Mouse (Mus musculus): ENCODE results near the gene Dync1li2. TPM values are rescaled to one million over a fixed set of nuclear protein-coding genes. Genes with fewer than 3 reads are reported as not detected.
A peak's percentile ranks its signal among the peaks of the same experiment; 100 is the strongest.

Gene Dync1li2
- total RNA-seq, 2 experiments from 2014 or later, result 25.5 to 53.1 TPM

GRCm38 (mm10) chr8:104422313-104422712 lies 20.5 kb downstream of the Dync1li2 start:
- ATAC-seq (replicated peaks; ENCODE audit: low FRiP score, low TSS enrichment, poor library complexity, severe bottlenecking), result no peak

GRCm38 (mm10) chr8:104416022-104416421 lies 26.8 kb downstream of the Dync1li2 start:
- no peak for ATAC-seq (replicated peaks; ENCODE audit: low FRiP score, low TSS enrichment, poor library complexity, severe bottlenecking)

- ATAC-seq (replicated peaks; ENCODE audit: low FRiP score, low TSS enrichment, poor library complexity, severe bottlenecking), result no peak
These were observed 28.6 kb downstream of the Dync1li2 start for GRCm38 (mm10) chr8:104414204-104414603.

- no peak for ATAC-seq (replicated peaks; ENCODE audit: low FRiP score, low TSS enrichment, poor library complexity, severe bottlenecking)
These were observed 29.1 kb downstream of the Dync1li2 start for GRCm38 (mm10) chr8:104413770-104414169.

- no peak for ATAC-seq (replicated peaks; ENCODE audit: low FRiP score, low TSS enrichment, poor library complexity, severe bottlenecking)
These were observed 29.9 kb downstream of the Dync1li2 start for GRCm38 (mm10) chr8:104412805-104413532.

GRCm38 (mm10) chr8:104411972-104412371 lies 30.9 kb downstream of the Dync1li2 start:
- ATAC-seq (replicated peaks; ENCODE audit: low FRiP score, low TSS enrichment, poor library complexity, severe bottlenecking), result no peak

- no peak for ATAC-seq (replicated peaks; ENCODE audit: low FRiP score, low TSS enrichment, poor library complexity, severe bottlenecking)
These were observed 31.4 kb downstream of the Dync1li2 start for GRCm38 (mm10) chr8:104411468-104411867.

- ATAC-seq (replicated peaks; ENCODE audit: low FRiP score, low TSS enrichment, poor library complexity, severe bottlenecking), result 0 out of 2 replicates have a peak, but pooled peaks have one; percentile 16
These were observed 32.1 kb downstream of the Dync1li2 start for GRCm38 (mm10) chr8:104410628-104411273.

GRCm38 (mm10) chr8:104408328-104409110 lies 34.3 kb downstream of the Dync1li2 start:
- no peak for ATAC-seq (replicated peaks; ENCODE audit: low FRiP score, low TSS enrichment, poor library complexity, severe bottlenecking)

- no peak for ATAC-seq (replicated peaks; ENCODE audit: low FRiP score, low TSS enrichment, poor library complexity, severe bottlenecking)
These were observed 36.3 kb downstream of the Dync1li2 start for GRCm38 (mm10) chr8:104406340-104407128.

GRCm38 (mm10) chr8:104405430-104406187 lies 37.2 kb downstream of the Dync1li2 start:
- ATAC-seq (replicated peaks; ENCODE audit: low FRiP score, low TSS enrichment, poor library complexity, severe bottlenecking), result no peak

GRCm38 (mm10) chr8:104403596-104403995 lies 39.3 kb downstream of the Dync1li2 start:
- ATAC-seq (replicated peaks; ENCODE audit: low FRiP score, low TSS enrichment, poor library complexity, severe bottlenecking), result peak; percentile 61

- ATAC-seq (replicated peaks; ENCODE audit: low FRiP score, low TSS enrichment, poor library complexity, severe bottlenecking), result peak; percentile 64
These were observed 47.0 kb downstream of the Dync1li2 start, which contains the start of gene Cmtm4 for GRCm38 (mm10) chr8:104395703-104396357. Gene Cmtm4 (minus strand): TSS chr8:104395807.

GRCm38 (mm10) chr8:104394801-104395702 lies 47.8 kb downstream of the Dync1li2 start:
- ATAC-seq (replicated peaks; ENCODE audit: low FRiP score, low TSS enrichment, poor library complexity, severe bottlenecking), result peak; percentile 48

- no peak for ATAC-seq (replicated peaks; ENCODE audit: low FRiP score, low TSS enrichment, poor library complexity, severe bottlenecking)
These were observed 49.1 kb downstream of the Dync1li2 start for GRCm38 (mm10) chr8:104393767-104394166.

- ATAC-seq (replicated peaks; ENCODE audit: low FRiP score, low TSS enrichment, poor library complexity, severe bottlenecking), result no peak
These were observed 49.7 kb downstream of the Dync1li2 start for GRCm38 (mm10) chr8:104393139-104393538.

GRCm38 (mm10) chr8:104390245-104390644 lies 52.6 kb downstream of the Dync1li2 start:
- ATAC-seq (replicated peaks; ENCODE audit: low FRiP score, low TSS enrichment, poor library complexity, severe bottlenecking), result no peak

All from megakaryocyte-erythroid progenitor cell, adult 5-6 weeks (primary cell).